Mouse (Mus musculus): ENCODE measurements around the gene Myom3. TPM values are rescaled to one million over a fixed set of nuclear protein-coding genes. Genes with fewer than 3 reads are reported as not detected.
"Not testable (repeated sequence)": the region's sequence is repeated elsewhere in the genome, so short reads cannot be mapped to it uniquely, and the experiment has no call there.

The Myom3 gene
- polyA plus RNA-seq (2012; rRNA removed), result 1.1 and 1.3 TPM in 2 replicates

DNA sequence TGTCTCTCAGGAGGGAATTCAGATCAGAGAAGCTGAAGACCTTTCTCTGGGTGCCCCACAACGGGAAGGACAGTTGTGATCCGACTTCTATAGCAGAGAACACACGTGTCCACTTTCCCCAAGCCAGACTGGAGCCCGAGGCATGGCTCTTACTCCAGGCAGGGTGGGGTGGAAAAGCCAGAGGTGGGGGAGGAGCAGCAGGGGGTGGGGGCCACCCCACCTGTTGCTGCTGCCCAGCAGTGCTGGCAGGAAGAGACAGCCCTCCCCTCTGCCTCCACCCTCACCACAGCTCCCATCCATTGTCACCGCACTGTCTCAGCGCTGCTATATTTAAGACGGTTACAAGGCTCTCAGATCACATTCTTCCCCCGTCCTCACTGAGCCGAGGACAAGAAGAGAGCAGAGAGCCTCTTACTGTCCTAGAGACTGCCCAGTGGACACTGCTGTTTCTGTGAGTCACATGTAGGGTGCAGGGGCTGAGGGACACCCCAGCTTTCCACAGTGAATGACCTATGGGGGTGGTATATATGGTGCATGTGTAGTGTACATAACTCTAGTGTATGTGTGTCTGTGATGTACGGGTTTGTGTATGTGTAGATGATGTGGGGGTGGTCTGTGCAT is at the start of gene Myom3:
Myom3 (plus strand) TSS at position 360 of the 621 bp plus-strand sequence.
- WGBS, result 63% methylated on average over 10 of the region's 10 CpGs
- no peak for DNase-seq (ENCODE audit: low read depth, low spot score)

DNA sequence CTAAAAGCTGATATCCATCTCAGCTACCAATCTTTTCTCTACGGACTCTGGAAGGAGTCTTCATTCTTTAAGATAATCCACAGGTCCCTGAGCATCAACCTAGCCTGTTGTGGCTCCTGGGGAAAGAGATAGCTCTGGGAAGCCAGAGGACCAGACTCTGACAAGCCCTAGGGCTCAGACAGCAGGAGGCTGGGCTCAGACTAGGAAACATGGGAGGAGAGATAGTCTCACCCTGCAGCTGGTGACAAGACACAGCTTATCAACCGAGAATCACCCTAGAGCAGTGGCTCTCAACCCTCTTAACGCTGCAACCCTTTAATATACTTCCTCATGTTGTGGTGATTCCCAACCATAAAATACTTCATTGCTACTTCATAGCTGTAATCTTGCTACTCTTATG is 49.1 kb upstream of the Myom3 start:
- 51% methylated on average over 3 of the region's 3 CpGs for WGBS

DNA sequence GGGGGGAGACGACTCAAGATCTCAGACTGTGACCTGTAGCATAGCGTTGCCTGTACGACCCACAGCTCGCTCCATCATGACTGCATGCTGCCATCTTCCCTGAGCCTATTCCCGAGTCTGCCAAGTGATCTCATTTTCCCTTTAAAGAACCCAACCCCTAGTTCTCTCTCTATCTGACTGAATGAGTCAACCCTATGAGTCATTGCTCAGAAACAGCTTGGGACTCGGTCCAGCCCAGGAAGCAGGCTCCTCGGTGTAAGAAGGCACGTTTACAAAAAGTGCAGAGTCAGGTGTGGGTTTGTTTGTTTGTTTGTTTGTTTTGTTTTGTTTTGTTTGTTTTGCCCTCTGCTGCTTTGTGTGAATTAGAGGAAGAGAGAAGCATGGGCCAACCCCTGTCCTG is 44.7 kb upstream of the Myom3 start:
- 56% methylated on average over 8 of the region's 8 CpGs for WGBS
- DNase-seq (ENCODE audit: low read depth, low spot score), result no peak

More for the DNA sequence above, 49.1 kb upstream of the Myom3 start:
- DNase-seq (ENCODE audit: low read depth, low spot score), result no peak

DNA sequence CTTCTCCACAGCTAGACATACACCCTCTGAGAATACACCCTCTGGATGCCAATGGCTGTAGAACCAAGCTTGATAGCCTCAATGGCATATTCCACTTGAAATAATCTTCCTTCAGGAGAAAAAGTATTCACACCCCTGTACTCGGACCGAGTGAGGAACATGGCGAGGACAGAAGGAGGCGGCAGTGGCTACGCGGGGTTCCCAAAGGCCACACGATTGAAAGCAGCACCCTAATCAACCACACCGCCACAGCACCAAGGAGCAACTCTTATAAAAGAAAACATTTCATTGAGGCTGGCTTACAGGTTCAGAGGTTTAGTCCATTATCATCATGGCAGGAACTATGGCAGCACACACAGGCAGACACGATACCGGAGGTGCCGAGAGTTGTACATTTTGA is 43.1 kb upstream of the Myom3 start:
- DNase-seq (ENCODE audit: low read depth, low spot score), result not testable (repeated sequence)
- WGBS, result 97% methylated on average over 11 of the region's 11 CpGs

- WGBS, result 68% methylated on average over 17 of the region's 17 CpGs
- no peak for DNase-seq (ENCODE audit: low read depth, low spot score)
Measured at GRCm38 (mm10) chr4:135722540-135723290, 36.8 kb upstream of the Myom3 start.

DNA sequence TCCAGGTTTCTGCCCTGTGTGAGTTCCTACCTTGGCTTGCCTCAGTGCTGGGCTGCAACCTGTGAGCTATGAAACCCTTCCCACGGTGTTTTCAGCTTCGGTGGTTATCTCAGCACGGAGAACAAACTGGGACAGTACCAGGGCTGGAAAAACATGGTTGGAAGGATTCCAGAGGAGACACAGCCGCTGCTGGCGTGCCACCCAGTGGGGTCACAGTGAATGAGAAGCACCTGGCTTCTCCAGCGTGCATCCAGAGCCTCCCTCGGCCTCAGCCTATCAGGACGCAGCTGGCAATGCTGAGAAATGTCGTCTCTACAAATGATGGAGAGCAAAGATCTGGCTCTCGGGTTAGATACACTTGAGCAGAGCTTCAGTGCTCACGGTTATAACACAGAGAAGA is 33.1 kb upstream of the Myom3 start:
- WGBS, result 69% methylated on average over 11 of the region's 11 CpGs
- DNase-seq (ENCODE audit: low read depth, low spot score), result no peak

- peak; percentile 94 for DNase-seq (ENCODE audit: low read depth, low spot score)
- 19% methylated on average over 14 of the region's 14 CpGs for WGBS
Measured at GRCm38 (mm10) chr4:135727817-135728216, 31.7 kb upstream of the Myom3 start, which contains the start of gene Il22ra1. Gene Il22ra1 (plus strand): TSS chr4:135728172.

DNA sequence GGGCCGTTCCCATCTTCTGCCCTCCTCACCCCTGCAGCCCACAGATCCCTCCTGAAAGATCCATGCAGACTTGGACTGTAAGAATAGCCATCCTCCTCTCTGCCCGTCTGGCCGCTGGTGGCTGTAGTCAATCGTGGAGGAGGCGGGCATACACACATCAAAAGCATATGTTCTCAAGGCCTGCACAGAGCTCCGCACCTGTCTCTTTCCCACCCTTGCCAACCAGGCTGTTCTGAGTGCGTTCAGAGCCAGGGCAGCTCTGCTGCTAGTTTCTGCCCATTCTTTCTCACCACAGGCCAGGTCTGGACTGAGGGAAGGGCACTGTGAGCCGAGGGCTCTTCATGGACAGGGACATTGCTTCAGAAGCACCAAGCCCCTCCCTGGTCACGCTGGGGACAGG is 29.3 kb upstream of the Myom3 start:
- 49% methylated on average over 9 of the region's 9 CpGs for WGBS
- DNase-seq (ENCODE audit: low read depth, low spot score), result no peak

GRCm38 (mm10) chr4:135730951-135731350 is 28.6 kb upstream of the Myom3 start:
- no peak for DNase-seq (ENCODE audit: low read depth, low spot score)
- 68% methylated on average over 8 of the region's 8 CpGs for WGBS

- WGBS, result 95% methylated on average over 14 of the region's 14 CpGs
- no peak for DNase-seq (ENCODE audit: low read depth, low spot score)
Measured at GRCm38 (mm10) chr4:135733901-135734300, 25.6 kb upstream of the Myom3 start.

DNA sequence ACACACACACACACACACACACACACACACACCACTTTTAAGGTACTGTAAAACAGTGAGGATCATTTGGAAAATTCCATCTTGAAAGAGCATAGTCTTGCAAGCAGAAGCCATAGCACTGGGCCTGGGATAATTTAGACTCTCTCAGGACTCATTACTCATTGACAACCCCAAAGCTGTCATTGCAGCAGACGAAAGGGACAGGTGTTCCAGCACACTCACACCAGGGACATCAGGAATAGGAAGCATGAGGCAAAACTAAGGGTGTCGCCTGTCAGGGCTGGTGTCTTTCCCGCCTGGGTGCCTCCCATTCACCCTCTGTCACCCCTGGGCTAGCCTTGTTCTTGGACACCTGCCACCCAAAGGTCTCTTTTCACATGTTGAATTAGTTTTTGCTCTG is 22.6 kb upstream of the Myom3 start:
- 53% methylated on average over 3 of the region's 3 CpGs for WGBS
- no peak for DNase-seq (ENCODE audit: low read depth, low spot score)

DNA sequence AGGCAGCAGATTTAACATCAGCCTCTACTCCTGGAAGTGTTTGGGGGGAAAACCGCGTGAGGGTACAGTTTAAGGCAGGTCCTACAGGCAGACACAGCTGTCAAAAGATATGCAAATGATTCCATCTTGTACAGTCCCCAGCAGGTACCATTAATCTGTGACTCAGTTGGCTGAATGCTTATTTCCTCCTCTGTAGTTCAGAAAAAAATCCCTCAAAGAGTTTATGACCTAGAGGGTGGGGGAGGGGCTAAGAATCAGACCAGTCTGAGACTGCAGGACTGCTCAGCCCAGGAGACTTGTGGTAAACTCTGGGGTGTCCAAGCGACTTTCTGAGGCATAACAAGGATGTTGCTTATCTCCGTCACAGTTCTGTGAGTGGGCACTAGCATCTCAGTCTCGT is 21.3 kb upstream of the Myom3 start:
- WGBS, result 47% methylated on average over 5 of the region's 5 CpGs

DNA sequence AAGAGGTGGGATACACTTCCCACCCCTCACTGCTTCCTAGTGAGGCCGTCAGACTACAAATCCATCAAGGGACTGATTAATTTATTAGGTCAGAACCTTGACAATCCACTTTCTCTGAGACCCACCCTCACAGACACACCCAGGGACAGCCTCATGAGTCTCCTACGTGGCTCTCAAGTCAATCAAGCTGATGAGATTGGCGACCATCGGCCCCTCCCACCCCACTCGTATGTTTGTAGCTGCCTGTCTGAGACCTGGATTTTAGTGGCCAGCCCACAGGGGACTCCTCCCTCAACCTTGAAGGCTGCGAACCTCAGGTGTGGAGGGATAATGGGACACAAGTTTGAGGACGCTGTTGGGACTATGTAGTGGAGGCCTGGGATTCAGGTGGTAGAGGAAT is 20.4 kb upstream of the Myom3 start:
- no peak for DNase-seq (ENCODE audit: low read depth, low spot score)
- WGBS, result 35% methylated on average over 7 of the region's 7 CpGs

More for the DNA sequence above, 21.3 kb upstream of the Myom3 start:
- no peak for DNase-seq (ENCODE audit: low read depth, low spot score)

DNA sequence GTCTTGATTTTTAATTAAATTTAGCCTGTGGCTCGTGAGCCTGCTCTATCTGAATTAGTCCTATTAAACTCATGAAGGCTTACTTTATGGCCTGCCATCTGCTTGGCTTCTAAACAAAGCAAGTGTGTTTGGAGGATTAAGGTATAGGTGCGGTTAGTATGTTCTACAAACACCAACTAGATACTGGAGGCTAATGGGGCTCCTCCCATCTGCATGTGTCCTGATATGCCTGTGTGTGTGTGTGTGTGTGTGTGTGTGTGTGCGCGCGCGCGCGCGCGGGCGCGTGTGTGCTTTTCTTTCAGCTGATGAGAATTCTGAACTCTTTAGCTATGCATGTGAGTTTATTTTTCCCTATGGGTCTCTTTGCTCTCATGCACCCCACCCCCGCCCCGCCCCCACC is 19.8 kb upstream of the Myom3 start:
- DNase-seq (ENCODE audit: low read depth, low spot score), result no peak
- WGBS, result 68% methylated on average over 14 of the region's 14 CpGs

GRCm38 (mm10) chr4:135743520-135743919 is 16.0 kb upstream of the Myom3 start:
- 34% methylated on average over 6 of the region's 6 CpGs for WGBS
- DNase-seq (ENCODE audit: low read depth, low spot score), result no peak

DNA sequence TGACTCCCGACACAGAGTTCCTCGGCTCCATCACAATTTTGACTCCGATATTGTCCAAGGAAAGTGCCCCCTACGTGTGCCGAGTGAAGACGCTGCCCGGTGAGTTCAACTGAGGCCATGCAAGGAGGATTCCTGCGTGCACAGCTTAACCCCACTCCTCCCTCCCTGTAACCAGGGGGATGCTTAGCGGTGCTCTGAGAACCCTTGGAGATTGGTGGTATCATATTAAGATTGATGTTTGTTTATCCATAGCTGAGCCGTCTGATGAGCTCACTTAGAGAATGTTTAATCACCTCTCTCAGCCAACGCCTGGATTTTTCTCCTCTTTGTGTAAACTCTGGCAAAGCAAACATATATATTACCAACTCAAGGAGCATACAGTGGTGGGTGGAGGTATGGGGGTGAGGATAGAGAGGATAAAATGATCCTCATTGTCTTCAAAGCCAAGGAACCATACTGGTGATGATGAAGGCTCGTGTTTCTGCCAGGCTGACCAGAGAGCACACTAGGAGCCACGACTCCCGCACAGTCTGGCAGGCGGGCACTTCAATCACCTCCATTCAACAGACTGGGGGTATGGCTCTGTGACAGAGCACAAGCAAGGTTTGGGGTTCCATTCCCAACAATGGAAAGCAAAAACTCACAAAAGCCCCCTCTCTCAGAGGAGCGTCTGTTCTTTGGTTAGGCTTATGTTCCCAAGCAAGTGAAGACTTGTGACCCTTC is 14.6 kb upstream of the Myom3 start:
- 15% methylated on average over 16 of the region's 16 CpGs for WGBS
- no peak for DNase-seq (ENCODE audit: low read depth, low spot score)

DNA sequence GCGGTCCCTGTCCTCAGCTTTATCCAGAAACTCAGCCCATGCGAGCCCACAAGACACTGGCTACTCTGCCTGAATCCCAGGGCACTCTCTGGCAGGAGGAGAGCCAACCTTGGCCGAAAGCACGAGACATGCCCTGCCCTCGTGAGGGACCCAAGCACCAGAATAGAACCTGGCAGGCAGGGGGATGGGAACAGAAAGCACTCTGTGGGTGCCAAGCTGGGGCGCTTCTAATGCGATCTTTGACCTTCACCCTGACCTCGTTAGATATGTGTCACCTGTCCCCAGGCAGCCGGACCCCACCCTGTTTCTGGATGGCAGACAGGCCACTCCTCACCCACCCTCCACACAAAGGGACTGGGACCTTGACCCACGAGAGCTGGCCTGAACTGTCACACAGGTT is 13.9 kb upstream of the Myom3 start:
- DNase-seq (ENCODE audit: low read depth, low spot score), result no peak
- 39% methylated on average over 10 of the region's 10 CpGs for WGBS

- 69% methylated on average over 8 of the region's 8 CpGs for WGBS
- DNase-seq (ENCODE audit: low read depth, low spot score), result no peak
Measured at GRCm38 (mm10) chr4:135750896-135751295, 8.6 kb upstream of the Myom3 start.

DNA sequence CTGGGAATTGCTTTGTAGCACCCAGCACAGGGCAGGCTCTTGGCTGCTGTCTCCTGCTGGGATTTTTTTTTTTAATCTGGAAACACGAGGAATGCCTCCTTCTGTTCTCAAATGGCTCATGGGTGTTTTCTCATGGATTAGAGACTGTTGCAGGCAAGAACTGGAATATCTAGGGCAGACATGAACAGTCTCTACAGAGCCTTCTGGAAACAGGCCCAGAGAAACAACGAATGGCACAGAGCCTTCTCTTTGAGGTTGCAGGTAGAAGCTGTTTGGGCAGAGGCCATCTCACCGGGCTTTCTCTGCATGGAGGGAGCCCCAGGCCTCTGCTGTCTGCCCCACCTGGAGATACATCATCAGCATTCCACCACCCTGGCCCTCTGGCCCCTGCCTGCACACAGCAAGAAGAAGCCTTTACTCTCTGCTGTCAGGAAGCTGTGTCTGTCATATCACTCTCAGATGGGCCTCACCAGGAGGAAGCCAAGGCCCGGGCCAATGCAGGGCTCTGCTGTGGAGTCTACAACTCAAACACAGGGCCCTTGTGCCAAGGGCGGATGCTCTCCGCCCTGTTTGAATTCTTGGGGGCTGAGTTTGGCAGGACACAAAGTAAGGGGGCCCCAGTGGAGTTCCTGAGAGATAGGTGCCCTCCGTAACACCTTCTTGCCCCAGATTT is 7.3 kb upstream of the Myom3 start:
- no peak for DNase-seq (ENCODE audit: low read depth, low spot score)

GRCm38 (mm10) chr4:135752779-135753164 is 6.7 kb upstream of the Myom3 start:
- peak; percentile 93 for DNase-seq (ENCODE audit: low read depth, low spot score)
- 21% methylated on average over 8 of the region's 8 CpGs for WGBS

More for the DNA sequence above, 7.3 kb upstream of the Myom3 start:
- 31% methylated on average over 7 of the region's 7 CpGs for WGBS
